Mouse (Mus musculus) lung, embryonic 14.5 days (tissue): ENCODE data around the gene Lamc3. TPM values are rescaled to one million over a fixed set of nuclear protein-coding genes. Genes with fewer than 3 reads are reported as not detected.

ENCODE experiments used
- ATAC-seq: fragments of 200-750 bp; cut with Nextera tagmentation; 2 replicates; pipeline ENCODE4 v1.8.0; 2017; ENCODE audit warnings: mild to moderate bottlenecking, moderate TSS enrichment, moderate library complexity; ENCODE audit not compliant: insufficient read depth
- DNase-seq: peaks from one replicate; pipeline ENCODE4 v3.0.0-alpha.2; 2015
- H3K27ac ChIP-seq: fragments of 300-500 bp; sonication (generic); 2 replicates; pipeline ENCODE4 v1.5.1; 2014; ENCODE audit warnings: low read depth, mild to moderate bottlenecking, moderate library complexity
- H3K27me3 ChIP-seq: fragments of 300-500 bp; sonication (generic); 2 replicates; pipeline ENCODE4 v1.6.1; 2014; ENCODE audit warnings: low read length, control low read depth; ENCODE audit not compliant: insufficient read depth
- H3K36me3 ChIP-seq: fragments of 300-500 bp; sonication (generic); 2 replicates; pipeline ENCODE4 v1.6.1; 2014; ENCODE audit warnings: control low read depth; ENCODE audit not compliant: insufficient read depth
- H3K4me1 ChIP-seq: fragments of 300-500 bp; sonication (generic); 2 replicates; pipeline ENCODE4 v1.6.1; 2014; ENCODE audit warnings: antibody characterized with exemption, control low read depth; ENCODE audit not compliant: insufficient read depth
- H3K4me2 ChIP-seq: fragments of 300-500 bp; sonication (generic); 2 replicates; pipeline ENCODE4 v1.6.1; 2014; ENCODE audit warnings: mild to moderate bottlenecking
- H3K4me3 ChIP-seq: fragments of 300-500 bp; sonication (generic); 2 replicates; pipeline ENCODE4 v1.5.1; 2014; ENCODE audit warnings: low read depth, low read length
- H3K9ac ChIP-seq: fragments of 300-500 bp; sonication (generic); 2 replicates; pipeline ENCODE4 v1.6.1; 2014
- H3K9me3 ChIP-seq: fragments of 300-500 bp; sonication (generic); 2 replicates; pipeline ENCODE4 v1.6.1; 2016; ENCODE audit warnings: low read depth, low read length, control low read depth
- CTCF ChIP-seq: IDR thresholded peaks from 2 replicates; pipeline ENCODE4 v1.5.1; 2016; ENCODE audit warnings: antibody characterized with exemption, low read depth
- WGBS: fragments of 180-500 bp; shearing (Covaris S2); extraction: QIAGEN DNeasy Blood & Tissue Kit; methylation state at CpG from one replicate; pipeline ENCODE4 v1.1.7; 2014; 5-methylcytosine and 5-hydroxymethylcytosine counted together
- polyA plus RNA-seq: library from polyadenylated mRNA; unstranded; fragments of >200 nt; fragmentation: Nextera tagmentation; extraction: Ambion mirVana; gene quantifications from 2 replicates; pipeline ENCODE4 v1.2.1, GENCODE M21; 2014

Lamc3 gene
- polyA plus RNA-seq, 1 experiment from 2014 or later = 0.87 TPM

DNA sequence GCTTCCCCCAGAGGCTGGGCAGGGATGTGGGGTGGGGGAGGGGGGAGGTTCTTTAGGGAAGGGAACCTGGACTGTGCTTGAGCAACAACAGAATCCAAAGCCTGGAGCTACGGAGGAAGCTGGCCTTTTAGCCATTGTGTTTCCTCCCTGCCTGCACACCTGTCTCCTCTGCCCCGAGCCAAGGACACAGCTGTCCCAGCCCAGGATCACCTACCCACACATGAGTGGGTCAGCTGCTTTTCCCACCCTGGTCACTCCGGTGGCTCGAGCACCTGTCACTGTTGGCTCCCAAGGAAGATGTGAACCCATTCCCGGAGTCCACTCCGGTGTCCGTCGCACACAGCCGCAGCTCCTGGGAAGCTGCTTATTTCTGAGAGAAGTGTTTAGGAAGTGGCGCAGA, 70.1 kb downstream of the Lamc3 start:
- no peak overlapping the region for H3K4me3 ChIP-seq

DNA sequence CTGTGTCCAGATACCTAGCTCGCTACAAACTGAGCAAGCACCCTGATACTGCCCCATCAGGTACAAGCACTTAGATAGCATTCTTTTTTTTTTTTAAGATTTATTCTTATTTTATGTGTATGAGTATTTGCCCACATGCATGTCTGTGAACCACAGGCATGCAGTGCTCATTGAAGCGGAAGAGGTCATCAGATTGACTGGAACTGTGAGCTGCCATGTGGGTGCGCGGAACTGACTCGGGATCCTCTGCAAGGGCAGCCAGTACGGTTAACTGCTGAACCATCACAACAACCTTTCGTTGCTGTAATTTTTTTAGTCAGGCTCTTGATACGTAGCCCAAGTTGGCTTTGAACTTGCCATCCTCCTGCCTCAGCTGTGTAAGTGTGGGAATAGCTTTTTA, 73.9 kb downstream of the Lamc3 start:
- H3K27me3 ChIP-seq = no peaks in the 10 kb centered on the region
- DNase-seq = no peak
- 0 out of 2 replicates have a peak, but pooled peaks cover 2% of the 10 kb centered on the region for H3K36me3 ChIP-seq
- no peak for ATAC-seq
- WGBS = 93% methylated on average over 8 of the region's 8 CpGs
- no peak for TF ChIP-seq CTCF
- H3K27ac ChIP-seq = no peak overlapping the region
- no peak overlapping the region for H3K9ac ChIP-seq
- H3K9me3 ChIP-seq = no peaks in the 10 kb centered on the region
- no peaks in the 10 kb centered on the region for H3K4me1 ChIP-seq
- H3K4me2 ChIP-seq = no peak overlapping the region
- no peak overlapping the region for H3K4me3 ChIP-seq

More for the DNA sequence above, 70.1 kb downstream of the Lamc3 start:
- Histone ChIP-seq H3K27me3 (no peaks in the 10 kb centered on the region), H3K9ac (no peak overlapping the region), H3K9me3 (no peaks in the 10 kb centered on the region), H3K36me3 (0 out of 2 replicates have a peak, but pooled peaks cover 2% of the 10 kb centered on the region), H3K4me2 (no peak overlapping the region), H3K27ac (no peak overlapping the region), H3K4me1 (no peaks in the 10 kb centered on the region)
- TF ChIP-seq CTCF = no peak
- ATAC-seq = no peak
- no peak for DNase-seq
- 83% methylated on average over 10 of the region's 10 CpGs for WGBS

DNA sequence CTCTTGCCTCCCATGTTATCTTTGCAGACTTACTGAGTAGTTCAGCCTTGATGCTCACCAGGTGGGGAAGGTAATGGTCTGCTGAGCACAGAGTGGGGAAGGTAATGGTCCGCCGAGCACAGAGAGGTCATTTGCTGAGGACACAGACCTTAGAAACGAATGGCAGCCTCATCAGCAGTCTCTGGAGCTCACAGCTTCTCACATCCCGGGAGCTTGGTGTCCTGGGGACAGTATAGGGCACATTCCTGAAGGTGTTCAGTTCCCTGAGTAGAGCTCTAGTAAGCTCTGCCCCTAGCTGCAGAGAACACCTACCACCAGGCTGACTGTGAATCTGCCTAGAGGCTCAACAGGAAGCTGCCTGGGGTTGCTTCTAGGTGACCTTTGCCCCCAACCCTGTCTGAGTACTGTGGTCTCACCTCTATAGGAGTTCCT, 74.7 kb downstream of the Lamc3 start:
- Histone ChIP-seq H3K4me2 (no peak overlapping the region), H3K27me3 (no peaks in the 10 kb centered on the region), H3K27ac (peak overlapping the region; percentile 15), H3K4me3 (no peak overlapping the region), H3K4me1 (no peaks in the 10 kb centered on the region), H3K9ac (no peak overlapping the region), H3K36me3 (0 out of 2 replicates have a peak, but pooled peaks cover 2% of the 10 kb centered on the region), H3K9me3 (no peaks in the 10 kb centered on the region)
- no peak for ATAC-seq
- TF ChIP-seq CTCF = no peak
- no peak for DNase-seq
- WGBS = 70% methylated on average over 4 of the region's 4 CpGs

DNA sequence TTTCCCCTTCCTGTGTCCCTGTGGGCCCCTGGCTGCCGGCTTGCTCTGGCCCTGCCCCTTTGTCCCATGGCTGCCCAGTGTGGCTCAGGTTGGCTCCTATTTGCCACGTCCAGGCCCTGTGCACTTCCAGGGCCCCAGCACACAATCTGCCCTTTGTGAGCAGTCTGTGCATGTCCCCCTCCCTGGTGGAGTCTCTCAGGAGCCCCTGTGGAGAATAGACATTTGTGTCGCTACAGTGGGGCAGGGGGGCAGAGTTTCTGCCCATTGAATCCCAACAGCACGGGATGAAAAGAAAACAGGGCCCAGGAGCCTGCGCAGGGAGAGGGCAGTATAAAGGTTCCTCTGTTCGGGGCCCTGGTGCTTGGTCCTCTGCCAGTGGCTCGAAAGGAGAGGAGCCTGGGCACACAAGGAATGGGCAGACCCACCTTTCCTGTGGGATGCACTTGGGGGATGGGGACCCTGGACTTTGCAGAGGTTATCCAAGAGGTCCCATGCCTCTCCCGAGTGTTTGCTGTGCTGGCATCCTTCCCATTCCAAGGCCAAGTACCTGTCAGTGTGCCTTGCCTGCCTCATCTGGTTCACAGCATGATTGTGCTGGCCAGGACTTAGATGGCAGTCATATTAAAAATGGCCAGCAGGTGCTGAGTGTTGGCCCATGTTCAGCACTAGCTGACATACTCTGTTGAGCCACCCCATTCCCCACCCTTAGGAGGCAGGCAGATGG, 75.6 kb downstream of the Lamc3 start:
- WGBS = 66% methylated on average over 8 of the region's 8 CpGs
- Histone ChIP-seq H3K9me3 (no peaks in the 10 kb centered on the region), H3K9ac (no peak overlapping the region), H3K27ac (peak overlapping the region; percentile 15; the same call in 1 of the 2 replicates), H3K4me1 (no peaks in the 10 kb centered on the region), H3K36me3 (0 out of 2 replicates have a peak, but pooled peaks cover 2% of the 10 kb centered on the region), H3K4me3 (no peak overlapping the region), H3K4me2 (no peak overlapping the region), H3K27me3 (no peaks in the 10 kb centered on the region)
- ATAC-seq (peak; percentile 47; the same call in 1 of the 2 replicates), DNase-seq (peak; percentile 39)
- peak; percentile 41; the same call in 1 of the 2 replicates for TF ChIP-seq CTCF

DNA sequence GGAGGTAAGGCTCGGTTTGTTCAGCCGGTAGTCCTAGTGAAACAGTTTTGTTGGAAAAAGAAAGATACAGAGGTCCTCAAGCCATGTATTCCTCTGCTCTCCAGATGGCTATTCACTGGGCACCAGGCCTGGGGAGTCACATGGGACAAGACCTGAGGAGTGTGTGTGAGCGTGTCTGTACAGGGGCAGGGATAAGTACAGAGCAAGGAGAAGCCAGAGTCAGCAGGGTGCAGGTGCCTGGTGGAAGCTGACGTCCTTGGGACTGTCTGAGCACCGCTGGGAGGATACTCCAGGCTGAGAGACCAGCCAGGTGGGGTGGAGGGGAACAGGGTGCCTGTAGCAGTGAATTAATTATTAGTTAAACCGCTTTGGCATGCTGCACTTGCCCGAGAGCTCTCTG, 76.4 kb downstream of the Lamc3 start:
- H3K4me3 ChIP-seq = no peak overlapping the region
- no peaks in the 10 kb centered on the region for H3K9me3 ChIP-seq
- no peak overlapping the region for H3K4me2 ChIP-seq
- TF ChIP-seq CTCF = no peak
- DNase-seq = no peak
- H3K4me1 ChIP-seq = no peaks in the 10 kb centered on the region
- no peak for ATAC-seq
- H3K36me3 ChIP-seq = 0 out of 2 replicates have a peak, but pooled peaks cover 2% of the 10 kb centered on the region
- no peaks in the 10 kb centered on the region for H3K27me3 ChIP-seq
- no peak overlapping the region for H3K27ac ChIP-seq
- 84% methylated on average over 7 of the region's 7 CpGs for WGBS
- no peak overlapping the region for H3K9ac ChIP-seq

DNA sequence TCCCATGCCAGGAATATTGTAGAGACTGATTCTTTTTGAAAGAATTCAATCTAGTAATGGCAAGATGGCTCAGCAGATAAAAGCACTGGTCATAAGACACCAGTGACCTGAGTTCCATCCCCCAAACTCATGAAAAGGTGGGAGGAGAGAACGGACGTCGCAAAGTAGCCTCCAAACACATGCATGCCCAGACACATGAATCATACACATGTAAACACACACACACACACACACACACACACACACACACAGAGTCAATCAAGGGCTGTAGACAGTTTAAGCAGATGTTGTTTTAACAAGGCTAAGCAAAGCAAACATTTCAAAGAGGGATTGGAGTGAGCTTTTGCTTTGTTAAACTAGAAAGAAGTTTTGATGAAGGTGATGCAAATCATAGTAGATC, 77.1 kb downstream of the Lamc3 start:
- Histone ChIP-seq H3K27ac (no peak overlapping the region), H3K9ac (no peak overlapping the region), H3K4me2 (no peak overlapping the region), H3K4me3 (no peak overlapping the region), H3K27me3 (no peaks in the 10 kb centered on the region), H3K9me3 (no peaks in the 10 kb centered on the region), H3K4me1 (no peaks in the 10 kb centered on the region), H3K36me3 (0 out of 2 replicates have a peak, but pooled peaks cover 2% of the 10 kb centered on the region)
- ATAC-seq = no peak
- no peak for TF ChIP-seq CTCF
- DNase-seq = no peak
- WGBS = 73% methylated on average over 3 of the region's 3 CpGs

DNA sequence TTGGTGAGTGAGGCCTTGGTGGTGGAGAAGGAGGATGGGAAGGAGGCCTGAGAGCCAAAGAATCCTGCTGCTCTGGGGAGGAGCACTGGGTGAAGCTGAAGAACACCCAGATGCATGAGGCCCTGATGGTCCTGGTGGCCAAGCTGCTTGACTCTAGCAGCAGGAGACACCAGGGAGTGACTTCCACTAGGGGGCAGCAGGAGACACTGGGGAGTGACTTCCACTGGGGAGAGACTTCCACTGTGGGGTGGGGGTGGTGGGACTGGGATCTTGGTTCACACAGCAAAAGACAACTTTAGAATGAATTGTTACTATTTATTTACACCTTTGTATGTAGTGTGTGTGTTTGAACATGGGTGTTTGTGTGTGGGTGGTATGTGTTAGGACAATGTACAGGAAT, 78.0 kb downstream of the Lamc3 start:
- no peak overlapping the region for H3K9ac ChIP-seq
- TF ChIP-seq CTCF = peak; percentile 70
- H3K4me2 ChIP-seq = no peak overlapping the region
- no peaks in the 10 kb centered on the region for H3K27me3 ChIP-seq
- H3K36me3 ChIP-seq = 0 out of 2 replicates have a peak, but pooled peaks cover 2% of the 10 kb centered on the region
- no peaks in the 10 kb centered on the region for H3K9me3 ChIP-seq
- no peak overlapping the region for H3K4me3 ChIP-seq
- no peaks in the 10 kb centered on the region for H3K4me1 ChIP-seq
- DNase-seq (peak; percentile 53), ATAC-seq (no peak)
- H3K27ac ChIP-seq = no peak overlapping the region
